Mouse (Mus musculus) urinary bladder, postnatal 14 days (tissue): ENCODE measurements around the gene Nprl2.

Experiments used
- DNase-seq: peaks from one replicate; pipeline ENCODE4 v3.0.0; 2021; ENCODE audit warnings: low spot score

Gene Nprl2

GRCm38 (mm10) chr9:107577871-107578270 lies 35.8 kb downstream of the Nprl2 start:
- no peak for DNase-seq

- no peak for DNase-seq
Measured at GRCm38 (mm10) chr9:107578587-107578986, 36.6 kb downstream of the Nprl2 start, which contains the start of gene Naa80. Gene Naa80, plus strand, starts transcription at chr9:107578887.

GRCm38 (mm10) chr9:107579023-107579900 lies 37.2 kb downstream of the Nprl2 start:
- no peak for DNase-seq

DNA sequence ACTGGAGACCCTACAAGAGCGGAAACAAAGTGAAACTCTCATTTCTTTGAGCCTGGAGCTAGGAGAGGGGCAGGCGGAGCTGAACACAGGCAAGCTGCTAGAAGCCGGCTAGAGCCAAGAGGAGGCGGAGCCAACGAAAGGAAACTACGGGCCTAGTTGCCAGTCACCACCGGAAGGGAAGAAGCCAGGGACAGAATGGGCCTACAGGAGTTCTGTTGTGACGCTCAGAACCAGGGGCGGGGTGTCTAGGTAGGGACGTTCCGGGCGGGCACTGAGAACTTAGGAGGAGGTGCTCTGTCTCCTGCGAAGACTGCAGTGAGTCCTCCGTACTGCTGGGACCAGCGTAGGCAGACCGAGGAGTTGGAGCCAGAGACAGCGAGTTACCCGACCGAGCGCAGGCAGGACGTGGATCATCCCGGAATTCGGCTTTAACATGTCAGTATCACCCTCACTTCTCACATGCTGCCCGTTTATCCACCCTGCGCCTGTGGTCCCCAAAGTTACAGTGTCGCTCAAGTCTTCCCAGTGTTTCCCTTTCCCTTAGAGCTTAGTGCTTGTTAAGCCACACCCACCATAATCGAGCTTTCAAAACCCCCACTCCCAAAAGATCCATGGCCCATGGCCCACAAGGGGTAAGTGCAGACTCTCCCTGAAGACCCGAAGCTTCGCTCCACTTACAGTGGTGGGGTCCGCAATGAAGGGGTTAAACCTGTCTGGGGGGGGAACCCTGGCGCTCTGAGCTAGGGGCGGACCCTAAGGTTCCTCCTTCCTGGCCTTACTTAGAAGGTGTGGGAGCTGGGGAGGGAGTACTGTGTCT lies 38.7 kb downstream of the Nprl2 start, which contains the start of gene Hyal3:
Gene Hyal3, plus strand, starts transcription at position 318 of the 817 bp plus-strand sequence.
- DNase-seq, result peak; percentile 93

GRCm38 (mm10) chr9:107581584-107581983 lies 39.6 kb downstream of the Nprl2 start:
- DNase-seq, result no peak

- no peak for DNase-seq
Measured at GRCm38 (mm10) chr9:107582509-107583062, 40.6 kb downstream of the Nprl2 start.

- DNase-seq, result no peak
Measured at GRCm38 (mm10) chr9:107583174-107583573, 41.1 kb downstream of the Nprl2 start.

- no peak for DNase-seq
Measured at GRCm38 (mm10) chr9:107586504-107586903, 44.5 kb downstream of the Nprl2 start.

- peak; percentile 97 for DNase-seq
Measured at GRCm38 (mm10) chr9:107586974-107587832, 45.2 kb downstream of the Nprl2 start, which contains the start of gene Ifrd2. Gene Ifrd2, plus strand, starts transcription at chr9:107587642.

- no peak for DNase-seq
Measured at GRCm38 (mm10) chr9:107587833-107588639, 46.0 kb downstream of the Nprl2 start.

- DNase-seq, result no peak
Measured at GRCm38 (mm10) chr9:107590058-107590772, 48.2 kb downstream of the Nprl2 start.

DNA sequence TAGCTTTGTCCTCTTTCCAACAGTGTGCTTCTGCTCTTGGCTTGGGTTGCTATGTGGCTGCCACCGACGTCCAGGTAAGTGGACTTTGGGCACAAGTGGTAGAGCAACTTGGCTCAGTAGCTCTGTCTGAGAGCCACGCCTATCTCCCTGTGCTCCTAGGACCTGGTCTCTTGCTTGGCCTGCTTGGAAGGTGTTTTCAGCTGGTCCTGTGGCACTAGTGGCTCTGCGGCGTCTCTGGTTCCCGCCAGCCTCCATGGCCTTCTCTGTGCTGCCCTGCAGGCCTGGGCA lies 48.7 kb downstream of the Nprl2 start:
- DNase-seq, result no peak

DNA sequence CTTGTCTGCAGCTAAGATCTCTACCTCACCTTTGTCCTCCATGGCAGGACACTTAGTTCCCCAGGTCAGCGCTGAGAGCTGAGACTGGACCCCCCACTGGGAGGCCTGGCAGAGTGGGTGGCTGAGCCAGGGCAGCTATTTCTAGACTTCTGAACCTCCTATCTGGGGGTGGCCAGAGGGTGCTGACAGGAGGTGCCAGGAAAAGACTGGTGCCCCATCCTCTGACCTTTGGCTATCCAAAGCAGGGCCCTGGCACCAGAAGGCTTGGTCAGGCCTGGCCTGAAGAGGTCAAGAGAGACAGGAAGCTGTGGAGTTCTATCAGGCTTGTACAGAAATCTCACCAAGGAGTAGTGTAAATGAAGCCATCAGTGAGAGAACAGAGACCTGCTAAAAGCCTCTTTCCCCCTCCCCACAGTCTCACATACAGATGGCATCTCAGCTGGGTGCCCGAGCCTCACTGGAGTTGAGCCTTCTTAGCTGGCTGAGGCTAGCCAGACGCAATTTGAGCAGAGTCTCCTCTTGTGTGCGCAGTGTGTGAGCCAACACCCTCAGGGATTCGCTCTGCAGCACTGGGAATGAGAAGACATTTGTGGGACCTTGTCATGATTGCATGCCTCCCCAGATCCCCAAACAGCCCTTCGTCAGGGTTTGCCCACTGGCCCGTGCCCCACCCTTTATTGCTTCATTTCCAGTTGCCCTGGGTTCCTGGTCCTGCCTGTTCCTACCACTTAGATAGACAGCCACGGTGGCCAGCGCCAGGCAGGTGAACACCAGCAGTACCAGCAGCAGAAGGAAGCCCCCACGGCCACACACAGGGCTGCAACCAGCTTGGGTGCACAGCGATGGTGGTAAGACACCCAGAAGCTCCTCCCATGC lies 51.3 kb downstream of the Nprl2 start:
- DNase-seq, result no peak

GRCm38 (mm10) chr9:107594281-107595062 lies 52.4 kb downstream of the Nprl2 start:
- DNase-seq, result no peak
